Mouse (Mus musculus) frontal cortex, adult 2 months (tissue): ENCODE measurements around the gene Bms1. TPM values are rescaled to one million over a fixed set of nuclear protein-coding genes. Genes with fewer than 3 reads are reported as not detected.

Experiments
- DNase-seq, 2 experiments: peaks; one replicate each; pipeline ENCODE4 v3.0.0; 2022; ENCODE audit warnings: low spot score in 1 of 2; ENCODE audit errors: extremely low spot score in 1 of 2
- polyA plus RNA-seq: library from polyadenylated mRNA; depleted of rRNA; stranded (reverse); fragments of >200 nt; gene quantifications from 2 replicates; pipeline ENCODE4 v1.2.3, GENCODE M21; 2012; rRNA removed

The Bms1 gene
- 23.1 and 27.8 TPM in 2 replicates for polyA plus RNA-seq

DNA sequence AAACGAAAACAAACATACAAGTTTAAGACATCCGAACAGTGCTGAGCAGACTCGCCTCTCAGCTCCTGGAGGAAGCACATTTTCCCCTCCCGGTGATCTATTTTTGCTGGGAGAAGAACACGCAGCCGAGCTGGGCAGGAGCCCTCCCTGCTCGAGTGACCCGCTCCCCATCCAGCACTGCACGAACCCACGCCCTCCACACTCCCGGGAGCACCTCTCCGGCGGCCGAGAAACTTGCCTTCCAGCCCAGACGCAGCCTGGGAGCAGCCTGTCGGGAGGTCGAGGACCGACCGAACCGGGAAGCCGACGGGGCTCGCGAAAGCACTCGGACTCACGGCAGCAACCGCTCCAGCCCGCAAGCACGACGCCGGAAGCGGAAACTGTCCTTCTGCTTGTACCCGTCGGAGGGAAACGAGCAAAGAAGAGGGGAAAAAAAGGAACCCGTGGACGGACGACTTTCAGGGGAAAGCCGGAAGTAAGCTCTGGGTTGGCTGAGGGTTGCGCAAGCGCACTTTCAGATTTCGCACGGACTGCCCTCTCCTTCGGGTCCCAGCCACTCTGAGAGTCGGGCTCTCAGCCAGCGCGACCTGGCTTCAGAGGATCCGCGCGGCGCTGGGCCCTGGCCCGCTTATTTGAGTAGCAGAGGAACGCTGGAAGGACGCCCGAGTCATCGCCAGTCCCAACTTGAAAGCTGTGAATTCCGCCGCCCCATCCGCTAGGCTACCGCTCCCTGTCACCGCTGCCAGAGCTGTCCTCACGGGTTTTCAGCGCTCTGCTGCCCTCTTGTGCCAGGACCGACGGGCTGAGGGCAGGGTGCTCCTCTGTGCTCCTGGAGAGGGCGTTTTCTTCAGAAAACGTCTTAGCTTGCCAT, at the start of gene Bms1:
Gene Bms1, minus strand, starts transcription at position 425 of the 871 bp plus-strand sequence.
- peak; percentile 88 to 98 for DNase-seq

DNA sequence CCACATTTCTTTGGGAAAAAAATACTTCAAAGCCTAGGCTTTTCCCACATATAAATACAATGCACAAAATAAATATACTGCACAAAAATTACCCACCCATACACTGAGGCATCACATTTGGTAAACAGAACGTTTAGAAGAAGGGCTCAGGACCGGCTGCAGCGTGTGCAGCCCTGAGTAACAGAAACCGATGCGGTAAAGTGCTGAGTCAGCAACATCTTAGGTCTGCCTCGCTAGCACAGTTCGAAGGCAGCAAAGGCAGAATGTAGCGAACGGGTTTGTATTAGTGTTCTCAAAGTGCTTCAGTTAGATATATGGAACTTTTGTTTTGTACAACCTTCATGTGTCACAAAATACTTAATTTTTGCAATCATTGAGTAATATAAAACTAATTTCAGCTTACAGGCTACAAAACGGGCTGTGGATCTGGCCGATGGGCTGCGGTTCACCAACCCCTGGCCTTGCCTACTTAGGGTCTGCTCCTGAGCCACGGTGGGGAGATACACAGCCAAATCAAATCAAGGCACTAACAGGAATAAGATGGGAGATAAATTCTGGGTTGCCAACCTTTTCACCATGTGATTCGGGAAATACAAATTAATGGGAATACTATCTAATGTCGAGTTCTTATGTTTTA, 42.9 kb upstream of the Bms1 start:
- no peak for DNase-seq

DNA sequence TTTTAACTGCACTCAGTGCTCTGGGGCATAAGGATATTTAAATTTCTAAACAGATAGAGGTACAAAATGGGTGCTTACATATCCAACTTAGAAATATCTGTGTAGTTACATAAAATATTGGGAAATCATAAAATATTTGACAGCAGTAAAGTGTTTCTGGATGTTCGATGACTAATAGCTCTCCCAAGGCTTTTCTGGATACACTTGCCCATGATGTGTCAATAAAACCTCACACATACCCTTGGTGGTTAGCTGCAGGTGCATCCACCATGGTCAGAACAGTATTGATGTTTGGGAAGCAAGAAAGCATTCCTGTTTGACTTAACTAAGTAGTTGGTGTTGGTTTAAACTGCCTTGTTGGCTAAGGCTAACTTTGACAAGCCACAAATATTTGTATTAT, 38.5 kb upstream of the Bms1 start:
- no peak for DNase-seq

DNA sequence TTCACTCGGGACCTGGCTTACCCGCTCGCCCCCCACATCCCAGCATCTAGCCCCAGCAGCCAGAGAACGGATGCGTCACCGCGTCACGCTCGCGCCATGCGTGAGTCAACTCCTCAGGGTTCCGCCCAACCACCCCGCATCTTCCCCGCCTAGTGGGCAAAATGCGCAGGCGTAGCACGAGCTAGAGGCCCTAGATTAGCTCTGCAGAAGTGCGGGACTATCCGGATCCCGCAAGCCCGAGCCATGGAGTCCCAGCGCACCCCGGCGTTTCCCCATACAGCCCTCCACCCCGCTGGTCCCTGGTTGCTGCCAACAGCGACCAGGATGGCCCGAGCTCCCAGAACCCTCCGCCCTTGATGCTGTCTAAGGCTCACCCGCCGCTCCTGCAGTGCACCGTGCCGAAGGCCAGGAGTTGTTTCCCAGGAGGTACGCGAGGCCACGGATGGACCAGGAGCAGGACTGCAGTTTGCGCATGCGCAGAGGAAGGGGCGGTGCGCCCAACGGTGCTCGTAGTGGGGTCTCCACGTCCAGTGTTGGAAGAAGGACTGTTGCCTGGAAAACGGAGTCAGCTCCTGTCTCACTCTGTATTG, 35.9 kb upstream of the Bms1 start, which contains the start of gene Zfp248:
Gene Zfp248, minus strand, starts transcription at position 487 of the 590 bp plus-strand sequence.
- DNase-seq = peak; percentile 93 to 96

DNA sequence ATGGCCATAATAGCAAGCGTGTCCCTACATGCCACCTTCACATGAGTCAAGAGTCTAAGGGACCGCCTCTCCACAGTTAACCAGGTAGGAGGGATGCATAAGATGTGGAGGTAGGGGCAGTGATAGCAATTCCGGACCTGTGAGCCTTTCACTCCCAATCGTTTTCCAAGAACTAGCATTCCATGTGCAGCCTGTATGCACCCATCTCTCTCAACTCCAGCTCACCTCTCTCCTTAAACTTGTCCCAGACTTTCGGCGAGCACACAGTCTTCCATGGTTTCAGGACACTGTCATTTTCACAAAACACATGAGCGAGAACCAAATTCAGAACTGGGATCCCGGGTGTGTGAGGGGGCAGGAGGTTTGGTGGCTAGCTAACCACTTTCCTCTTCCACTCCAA, 35.2 kb upstream of the Bms1 start:
- peak in 1 of 2 experiments; percentile 31 for DNase-seq

DNA sequence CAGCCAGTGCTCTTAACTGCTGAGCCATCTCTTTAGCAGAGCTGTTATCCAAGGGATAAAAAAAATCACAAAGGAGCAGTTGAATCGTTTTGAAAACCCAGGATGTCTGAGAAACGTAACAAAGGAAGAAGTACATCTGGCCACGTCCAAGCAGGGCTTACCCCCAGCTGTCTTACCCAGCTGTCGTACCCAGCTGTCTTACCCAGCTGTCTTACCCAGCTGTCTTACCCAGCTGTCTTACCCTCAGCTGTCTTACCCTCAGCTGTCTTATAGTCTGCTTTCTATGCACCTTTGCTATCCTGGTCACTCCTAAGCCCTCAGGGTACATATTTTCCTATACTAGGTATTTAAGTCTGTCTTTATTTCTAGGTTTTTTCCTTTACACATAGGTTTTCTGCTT, 12.2 kb upstream of the Bms1 start:
- no peak for DNase-seq

DNA sequence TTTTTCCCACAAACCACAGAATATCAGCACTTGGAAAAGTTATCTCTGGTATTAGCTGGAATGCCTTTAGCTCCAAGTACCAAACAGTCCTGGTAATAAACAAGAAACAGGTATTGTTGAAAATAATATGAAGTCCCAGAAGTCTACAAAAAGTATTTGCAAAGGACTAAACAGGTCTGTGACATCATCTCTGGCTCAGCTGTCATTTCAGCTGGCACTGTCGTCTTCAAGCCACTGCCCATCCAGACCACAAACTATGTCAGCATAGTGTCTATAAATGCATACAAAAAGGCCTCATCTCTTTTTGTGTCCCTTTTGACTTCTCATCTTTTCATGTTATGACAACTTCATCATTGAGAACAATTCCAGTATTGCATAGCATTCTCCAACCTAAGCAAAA, 7.4 kb upstream of the Bms1 start:
- DNase-seq = no peak

DNA sequence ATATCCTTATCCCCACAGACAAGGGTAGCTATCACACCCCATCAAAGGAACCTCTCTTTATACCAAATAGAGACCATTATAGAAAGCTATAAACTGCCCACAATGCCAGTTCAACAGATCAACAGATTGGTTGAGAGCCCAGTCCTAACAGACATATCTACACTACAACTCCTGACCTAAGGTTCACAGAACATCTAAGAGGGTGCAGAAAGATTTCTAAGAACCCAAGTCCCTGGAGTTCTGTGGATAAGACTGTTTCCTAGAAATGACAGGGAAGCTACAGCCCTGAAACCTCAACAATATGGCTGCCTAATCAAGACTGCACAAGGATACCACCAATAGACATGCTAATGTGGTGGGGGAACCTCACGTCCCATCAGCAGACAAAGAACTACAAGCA, 8.8 kb downstream of the Bms1 start:
- DNase-seq = no peak

DNA sequence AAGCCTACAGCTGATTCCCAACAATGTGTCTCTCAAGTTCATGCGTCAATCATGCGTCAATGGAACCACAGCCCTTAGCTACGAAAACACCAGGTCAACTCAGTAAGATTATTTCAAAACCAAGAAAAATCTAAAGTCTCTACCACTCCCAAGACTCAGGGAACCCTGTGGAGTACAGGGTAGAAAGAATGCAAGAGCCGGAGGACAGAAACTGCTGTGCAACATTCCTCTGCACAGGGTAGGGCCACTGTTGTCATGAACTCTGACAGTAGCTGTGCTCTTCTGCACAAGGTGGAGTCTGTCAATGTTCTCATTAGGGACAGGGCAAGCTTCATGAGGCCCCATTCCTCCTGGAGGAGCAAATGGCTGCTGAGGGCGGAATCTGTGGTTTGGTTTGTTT, 10.8 kb downstream of the Bms1 start:
- no peak for DNase-seq

DNA sequence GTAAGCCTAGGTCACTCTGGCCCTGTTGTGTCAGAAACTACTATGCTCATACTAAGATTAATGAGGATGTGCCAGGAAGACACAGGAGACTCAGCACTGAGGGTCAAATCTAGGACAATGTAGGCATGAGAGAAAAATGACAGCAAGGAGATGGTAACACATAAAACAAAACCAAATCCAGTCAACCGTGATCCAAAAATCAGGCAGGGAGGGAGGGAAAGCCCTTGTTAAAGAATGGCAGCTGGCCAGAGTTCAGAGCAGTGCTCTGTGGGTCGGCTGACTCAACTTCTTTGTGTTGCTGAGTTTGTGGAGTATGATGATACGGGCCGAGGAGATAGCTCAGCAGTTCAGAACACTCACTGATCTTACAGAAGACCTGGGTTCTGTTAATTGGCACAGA, 12.9 kb downstream of the Bms1 start:
- DNase-seq = no peak

DNA sequence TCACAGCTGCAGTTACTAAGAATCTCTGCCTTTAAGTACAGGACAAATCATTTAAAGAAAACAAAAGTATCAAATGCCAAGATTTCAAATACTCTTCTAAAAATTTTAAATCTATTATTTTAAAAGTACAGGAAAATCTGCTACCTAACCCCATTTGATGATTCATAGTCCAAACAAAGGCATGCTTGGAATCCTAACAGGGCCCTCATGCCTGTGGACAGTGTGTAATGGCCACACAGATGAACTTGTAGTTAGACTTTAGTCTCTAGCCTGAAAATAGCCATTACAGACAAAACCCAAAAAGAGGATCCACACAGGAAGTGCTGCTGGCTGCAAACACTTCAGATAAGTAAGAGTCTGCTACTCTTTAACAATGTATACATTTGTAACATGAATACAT, 28.5 kb downstream of the Bms1 start:
- DNase-seq = no peak

DNA sequence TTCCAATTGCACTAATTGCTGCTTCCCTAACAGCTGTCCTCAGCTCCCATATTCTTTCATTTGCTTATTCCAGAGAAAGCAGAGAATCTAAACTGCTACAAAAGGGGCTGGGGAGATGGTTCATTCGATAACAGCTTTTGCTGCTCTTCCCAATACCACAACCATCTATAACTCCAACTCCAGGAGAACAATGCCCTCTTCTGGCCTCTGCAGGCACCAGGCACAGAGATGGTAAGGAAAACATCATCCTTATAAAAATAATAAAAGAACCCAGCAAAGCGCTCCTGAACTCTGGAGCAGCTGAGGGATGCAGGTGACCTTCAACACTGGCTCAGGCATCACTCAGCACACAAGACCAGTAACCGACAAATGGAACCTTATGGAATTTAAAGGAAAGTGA, 33.3 kb downstream of the Bms1 start:
- DNase-seq = no peak

DNA sequence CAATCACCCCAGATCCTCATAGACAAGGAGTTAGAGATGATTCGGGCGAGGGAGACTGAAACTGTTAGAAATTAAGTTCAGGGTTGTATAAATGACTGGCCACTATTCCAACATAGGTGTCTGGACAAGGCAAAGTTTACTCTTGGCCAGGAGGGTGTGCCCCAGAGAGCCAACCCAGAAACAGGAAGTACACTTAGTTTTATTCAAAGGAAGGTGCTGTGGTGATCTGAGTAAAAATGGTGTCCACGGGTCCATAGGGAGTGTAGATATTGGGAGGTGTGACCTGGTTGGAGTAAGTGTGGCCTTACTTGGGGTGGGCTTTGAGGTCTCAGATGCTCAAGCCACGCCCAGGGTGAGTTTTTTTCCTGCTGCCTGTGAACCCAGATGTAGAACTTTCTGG, 38.0 kb downstream of the Bms1 start:
- DNase-seq = no peak

DNA sequence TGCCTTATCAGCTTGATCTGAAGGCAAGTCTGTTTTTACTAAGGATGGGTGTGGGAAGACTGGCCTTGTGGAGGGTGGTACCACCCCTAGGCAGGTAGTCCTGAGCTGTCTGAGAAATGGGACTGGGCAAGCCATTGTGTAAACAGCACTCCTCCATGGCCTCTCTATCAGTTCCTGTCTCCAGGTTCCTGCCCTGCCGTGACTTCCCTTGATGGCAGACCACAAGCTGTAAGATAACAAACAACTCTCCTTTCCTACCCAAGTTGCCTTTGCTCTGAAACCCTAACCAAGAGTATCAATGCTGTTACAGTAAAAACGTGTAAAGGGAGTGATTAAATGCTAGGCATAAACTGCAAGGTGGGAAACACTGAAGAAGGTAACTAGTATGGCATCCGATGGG, 38.6 kb downstream of the Bms1 start:
- no peak for DNase-seq

DNA sequence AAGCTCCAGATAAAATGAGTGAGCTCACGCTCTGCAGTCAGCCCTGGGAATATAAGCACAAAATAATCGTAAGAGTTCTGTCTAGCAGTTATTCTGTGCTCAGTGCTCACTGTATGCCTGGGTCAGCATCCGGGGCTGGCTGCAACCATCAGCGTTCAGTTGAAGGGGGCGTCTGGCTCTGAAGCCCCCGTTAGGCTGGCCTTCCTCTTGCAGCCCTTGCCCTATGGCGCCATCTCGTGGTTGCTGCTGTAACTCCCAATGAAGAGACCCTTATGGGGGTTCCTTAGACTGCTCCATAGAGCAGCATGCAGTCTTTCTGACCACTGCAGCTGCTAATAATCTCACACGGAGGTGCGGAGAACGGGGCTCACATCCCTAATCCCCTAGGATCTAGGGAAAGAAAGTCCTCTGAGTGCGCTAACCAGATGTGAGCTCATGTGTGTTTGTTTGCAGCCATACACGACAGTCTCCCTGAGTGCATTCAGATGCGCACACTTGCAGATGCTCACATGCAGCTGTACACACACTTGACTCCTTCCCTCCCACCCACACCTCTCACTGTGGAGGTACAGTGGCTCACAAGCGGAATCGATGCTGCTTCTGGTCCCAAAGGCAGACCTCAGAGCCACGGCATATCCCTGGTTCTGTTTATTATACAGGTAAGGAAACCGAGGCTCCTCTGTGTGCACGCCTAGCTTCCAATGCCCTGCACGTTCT, 39.7 kb downstream of the Bms1 start:
- DNase-seq = peak; percentile 26 to 85

DNA sequence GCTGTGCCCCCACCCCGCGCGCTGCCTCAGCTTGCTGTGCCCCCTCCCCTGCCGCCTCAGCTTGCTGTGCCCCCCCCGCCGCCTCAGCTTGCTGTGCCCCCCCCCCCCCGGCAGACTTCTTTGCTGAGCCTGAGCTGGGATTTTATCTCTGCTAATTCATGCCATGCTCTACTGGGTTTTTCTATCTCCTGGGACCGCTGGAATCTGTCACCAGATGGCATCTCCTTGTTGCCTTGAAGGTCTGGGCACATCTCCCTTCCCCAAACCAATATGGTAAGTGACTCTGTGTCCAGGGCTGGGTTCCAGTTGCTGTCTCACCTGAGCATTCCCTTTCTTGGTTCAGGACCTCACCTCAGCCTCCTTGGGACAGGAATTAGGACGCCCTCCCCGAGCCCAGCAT, 41.7 kb downstream of the Bms1 start:
- no peak for DNase-seq

DNA sequence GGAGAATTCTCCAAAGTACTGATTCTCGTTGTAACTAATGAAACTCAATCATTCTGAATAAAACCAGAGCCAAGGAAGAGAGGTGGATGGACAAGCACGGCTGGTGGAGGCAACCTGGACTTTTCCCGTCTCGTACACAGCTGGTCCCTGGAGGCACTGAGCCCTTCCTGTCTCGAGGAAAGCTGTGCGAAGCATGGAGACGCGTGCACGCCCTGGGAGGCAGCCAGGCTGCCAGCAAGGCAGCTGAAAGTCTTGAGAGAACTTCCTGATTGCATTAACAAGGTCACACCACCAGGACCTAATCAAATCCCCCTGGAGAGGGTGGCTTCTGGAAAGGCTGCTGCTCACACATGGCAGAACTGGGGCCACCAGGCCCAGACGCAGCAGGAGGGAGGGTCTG, 43.3 kb downstream of the Bms1 start:
- DNase-seq = no peak

DNA sequence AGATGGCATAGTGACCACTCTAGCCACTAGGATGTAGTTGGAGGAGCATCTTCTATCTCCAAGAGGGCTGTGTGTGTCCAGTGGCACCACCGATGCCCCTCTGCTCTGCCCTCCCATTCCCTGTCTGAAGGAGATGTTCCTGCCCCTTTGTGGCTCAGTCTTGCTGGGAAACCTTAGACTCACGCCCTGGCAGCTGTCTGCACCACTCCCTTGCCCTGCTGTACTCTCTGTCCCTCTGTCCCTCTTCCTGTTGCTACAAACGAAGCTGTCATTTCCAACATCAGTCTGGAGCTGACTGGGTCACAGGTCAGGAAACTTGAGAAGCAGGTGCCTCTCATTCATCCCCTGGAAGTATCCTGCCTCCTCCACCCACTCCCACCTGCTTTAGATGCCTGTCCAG, 43.8 kb downstream of the Bms1 start:
- no peak for DNase-seq

DNA sequence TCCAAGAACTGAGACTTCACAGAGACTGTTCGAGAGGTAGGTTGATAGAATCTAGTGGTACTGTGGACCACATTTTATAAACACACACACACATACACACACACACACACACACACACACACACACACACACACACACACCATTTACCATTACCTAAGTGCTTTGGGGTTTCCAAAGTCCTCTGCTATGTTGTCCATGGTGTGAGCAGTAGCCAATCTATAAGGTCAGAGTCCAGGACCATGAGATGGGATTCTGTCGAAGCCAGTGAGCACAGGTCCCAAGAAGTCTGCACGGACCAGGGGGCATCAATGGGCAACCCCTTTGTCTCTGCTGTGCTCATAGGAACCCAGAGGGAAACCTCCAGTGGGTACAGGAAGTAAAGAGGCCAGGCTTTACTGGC, 44.2 kb downstream of the Bms1 start:
- DNase-seq = no peak

DNA sequence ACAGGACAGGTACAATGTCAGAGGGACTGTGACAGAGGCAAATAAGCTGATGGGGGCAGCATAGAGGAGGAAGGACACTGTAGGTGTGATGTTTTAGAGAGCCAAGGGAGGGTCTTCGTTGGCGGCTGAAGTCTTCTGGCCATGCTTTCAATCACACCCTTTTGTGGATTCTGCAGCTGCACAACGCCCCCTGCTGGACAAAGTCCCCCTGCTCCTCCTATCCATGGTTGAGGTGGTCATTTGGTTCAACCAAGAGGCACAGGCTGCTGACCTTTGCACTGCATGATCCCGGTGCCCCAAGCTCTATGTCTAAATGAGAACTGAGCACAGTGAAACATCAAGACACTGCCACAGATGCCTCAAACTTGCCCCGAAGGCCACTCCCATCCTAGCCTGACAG, 46.0 kb downstream of the Bms1 start:
- peak; percentile 19 to 51 for DNase-seq

DNA sequence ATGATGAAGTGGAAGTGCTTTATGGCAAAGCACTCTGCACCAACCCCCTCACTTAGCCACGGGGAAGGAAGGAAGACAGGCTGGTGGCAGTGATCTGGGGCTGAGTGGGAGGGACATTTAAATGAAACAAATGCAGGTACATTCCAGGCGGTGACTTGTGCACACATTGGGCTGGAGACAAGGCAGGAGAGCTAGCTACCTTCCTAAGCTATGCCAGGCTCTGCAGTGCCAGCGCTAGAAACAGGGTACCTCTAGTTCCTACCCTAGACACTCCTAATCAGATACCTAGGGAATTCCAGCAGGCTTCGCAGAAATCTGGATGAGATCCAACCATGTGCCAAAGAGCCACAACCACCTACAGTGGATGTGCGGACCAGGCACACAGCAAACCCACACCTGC, 46.5 kb downstream of the Bms1 start:
- peak; percentile 27 to 64 for DNase-seq
